Mouse (Mus musculus) forebrain, embryonic 10.5 days (tissue): Measurements from ENCODE around the gene Cct3. TPM values are rescaled to one million over a fixed set of nuclear protein-coding genes. Genes with fewer than 3 reads are reported as not detected.

Source experiments
- DNase-seq: peaks from one replicate; pipeline ENCODE4 v3.0.0-alpha.2; 2017; ENCODE audit warnings: low spot score; ENCODE audit errors: extremely low spot score
- H3K27ac ChIP-seq: fragments of 300-500 bp; sonication (generic); 2 replicates; pipeline ENCODE4 v1.5.1; 2016; ENCODE audit warnings: mild to moderate bottlenecking
- H3K27me3 ChIP-seq: fragments of 300-500 bp; sonication (generic); 2 replicates; pipeline ENCODE4 v1.6.1; 2016; ENCODE audit warnings: mild to moderate bottlenecking; ENCODE audit not compliant: poor library complexity, severe bottlenecking
- H3K36me3 ChIP-seq: fragments of 300-500 bp; sonication (generic); replicated peaks from 2 replicates; pipeline ENCODE4 v1.6.1; 2016; ENCODE audit warnings: mild to moderate bottlenecking, moderate library complexity
- H3K4me1 ChIP-seq: fragments of 300-500 bp; sonication (generic); 2 replicates; pipeline ENCODE4 v1.6.1; 2016
- H3K4me3 ChIP-seq: fragments of 300-500 bp; sonication (generic); 2 replicates; pipeline ENCODE4 v1.5.1; 2016; ENCODE audit warnings: mild to moderate bottlenecking, moderate library complexity
- H3K9me3 ChIP-seq: fragments of 300-500 bp; sonication (generic); 2 replicates; pipeline ENCODE4 v1.6.1; 2016; ENCODE audit warnings: mild to moderate bottlenecking, moderate library complexity
- WGBS: fragments of 180-500 bp; shearing (Covaris S2); methylation state at CpG from one replicate; pipeline ENCODE4 v1.1.7; 2016; 5-methylcytosine and 5-hydroxymethylcytosine counted together
- polyA plus RNA-seq: library from polyadenylated mRNA; unstranded; fragments of >200 nt; fragmentation: Nextera tagmentation; extraction: Ambion mirVana; gene quantifications from 2 replicates; pipeline ENCODE4 v1.2.1, GENCODE M21; 2016

Cct3 gene
- polyA plus RNA-seq, 1 experiment from 2014 or later: 874 TPM

DNA sequence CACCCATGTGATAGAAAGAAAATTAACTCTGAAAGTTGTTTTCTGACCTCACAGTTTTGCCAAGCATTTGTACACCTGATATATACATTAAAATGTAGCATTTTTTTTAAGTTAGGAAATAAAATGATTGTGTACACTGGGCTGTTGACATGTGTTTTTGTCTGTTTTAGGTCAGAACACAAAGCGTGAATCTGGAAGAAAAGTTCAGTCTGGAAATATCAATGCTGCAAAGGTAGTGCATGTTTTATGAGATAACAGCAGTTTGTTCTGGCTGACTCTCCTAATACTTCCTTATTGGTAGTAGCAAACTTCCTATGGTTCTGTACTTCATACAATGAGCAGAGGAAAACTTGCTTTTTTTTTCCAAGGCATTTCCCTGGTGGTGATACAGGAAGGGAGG is 2.3 kb downstream of the Cct3 start:
- WGBS: 89% methylated on average over 1 of the region's 1 CpGs
- Histone ChIP-seq H3K27ac (no peak overlapping the region), H3K36me3 (peaks cover 60% of the 10 kb centered on the region), H3K4me1 (peaks cover 28% of the 10 kb centered on the region), H3K9me3 (no peaks in the 10 kb centered on the region), H3K4me3 (peak overlapping the region; percentile 84; the same call in 1 of the 2 replicates), H3K27me3 (no peaks in the 10 kb centered on the region)
- DNase-seq: no peak

- 1% methylated on average over 10 of the region's 10 CpGs for WGBS
- peak; percentile 60 for DNase-seq
- no peaks in the 10 kb centered on the region for H3K27me3 ChIP-seq
- H3K36me3 ChIP-seq: peaks cover 81% of the 10 kb centered on the region
- peak within 1 kb of the TSS; percentile 71 for H3K4me3 ChIP-seq
- peaks cover 20% of the 10 kb centered on the region for H3K4me1 ChIP-seq
- no peaks in the 10 kb centered on the region for H3K9me3 ChIP-seq
- peak within 1 kb of the TSS; percentile 82 for H3K27ac ChIP-seq
Observed at GRCm38 (mm10) chr3:88324951-88325405, 28.1 kb downstream of the Cct3 start, which contains the start of gene Glmp. Glmp (plus strand) TSS chr3:88325023.

DNA sequence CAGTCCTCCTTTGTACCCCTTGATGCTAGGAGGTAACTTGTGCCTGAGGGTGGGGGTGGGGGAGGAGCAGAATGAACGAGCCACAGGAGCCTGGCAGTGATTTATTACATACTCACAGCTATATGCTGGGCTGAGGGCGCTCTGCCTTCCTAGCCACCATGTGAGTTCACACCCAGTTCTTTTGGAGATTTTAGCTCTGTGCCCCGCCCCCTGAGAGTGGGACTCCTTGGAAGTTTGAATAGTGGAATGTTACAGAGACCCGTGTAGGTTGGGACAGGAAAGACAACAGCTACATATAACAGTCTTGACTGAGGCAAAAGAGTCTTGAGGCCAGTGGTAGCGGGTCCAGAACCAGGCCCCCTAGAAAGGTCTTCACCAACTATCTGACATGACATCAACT is 32.0 kb downstream of the Cct3 start:
- Histone ChIP-seq H3K36me3 (peaks cover 61% of the 10 kb centered on the region), H3K4me3 (no peak overlapping the region), H3K27ac (no peak overlapping the region), H3K9me3 (no peaks in the 10 kb centered on the region), H3K27me3 (no peaks in the 10 kb centered on the region), H3K4me1 (peaks cover 23% of the 10 kb centered on the region)
- WGBS: 85% methylated on average over 5 of the region's 5 CpGs
- DNase-seq: no peak

GRCm38 (mm10) chr3:88331282-88331681 is 34.4 kb downstream of the Cct3 start:
- H3K4me1 ChIP-seq: peaks cover 20% of the 10 kb centered on the region
- no peaks in the 10 kb centered on the region for H3K27me3 ChIP-seq
- no peak for DNase-seq
- H3K4me3 ChIP-seq: no peak overlapping the region
- no peaks in the 10 kb centered on the region for H3K9me3 ChIP-seq
- 25% methylated on average over 2 of the region's 2 CpGs for WGBS
- no peak overlapping the region for H3K27ac ChIP-seq
- H3K36me3 ChIP-seq: peaks cover 57% of the 10 kb centered on the region

- peaks cover 39% of the 10 kb centered on the region for H3K4me1 ChIP-seq
- no peak for DNase-seq
- no peaks in the 10 kb centered on the region for H3K27me3 ChIP-seq
- 56% methylated on average over 12 of the region's 12 CpGs for WGBS
- H3K27ac ChIP-seq: peak overlapping the region; percentile 99
- peak overlapping the region; percentile 94; the same call in 1 of the 2 replicates for H3K4me3 ChIP-seq
- H3K36me3 ChIP-seq: peaks cover 43% of the 10 kb centered on the region
- no peaks in the 10 kb centered on the region for H3K9me3 ChIP-seq
Observed at GRCm38 (mm10) chr3:88334029-88334658, 37.2 kb downstream of the Cct3 start.

- Histone ChIP-seq H3K4me1 (peaks cover 41% of the 10 kb centered on the region), H3K4me3 (peak overlapping the region; percentile 94), H3K9me3 (no peaks in the 10 kb centered on the region), H3K36me3 (peaks cover 37% of the 10 kb centered on the region), H3K27me3 (no peaks in the 10 kb centered on the region), H3K27ac (peak overlapping the region; percentile 99)
- DNase-seq: no peak
- WGBS: 40% methylated on average over 3 of the region's 3 CpGs
Observed at GRCm38 (mm10) chr3:88334902-88335435, 38.1 kb downstream of the Cct3 start.

GRCm38 (mm10) chr3:88335436-88336053 is 38.6 kb downstream of the Cct3 start:
- Histone ChIP-seq H3K27me3 (no peaks in the 10 kb centered on the region), H3K36me3 (peaks cover 36% of the 10 kb centered on the region), H3K9me3 (no peaks in the 10 kb centered on the region), H3K27ac (peak overlapping the region; percentile 99), H3K4me3 (peak overlapping the region; percentile 94), H3K4me1 (peaks cover 41% of the 10 kb centered on the region)
- 3% methylated on average over 27 of the region's 27 CpGs for WGBS
- DNase-seq: no peak

DNA sequence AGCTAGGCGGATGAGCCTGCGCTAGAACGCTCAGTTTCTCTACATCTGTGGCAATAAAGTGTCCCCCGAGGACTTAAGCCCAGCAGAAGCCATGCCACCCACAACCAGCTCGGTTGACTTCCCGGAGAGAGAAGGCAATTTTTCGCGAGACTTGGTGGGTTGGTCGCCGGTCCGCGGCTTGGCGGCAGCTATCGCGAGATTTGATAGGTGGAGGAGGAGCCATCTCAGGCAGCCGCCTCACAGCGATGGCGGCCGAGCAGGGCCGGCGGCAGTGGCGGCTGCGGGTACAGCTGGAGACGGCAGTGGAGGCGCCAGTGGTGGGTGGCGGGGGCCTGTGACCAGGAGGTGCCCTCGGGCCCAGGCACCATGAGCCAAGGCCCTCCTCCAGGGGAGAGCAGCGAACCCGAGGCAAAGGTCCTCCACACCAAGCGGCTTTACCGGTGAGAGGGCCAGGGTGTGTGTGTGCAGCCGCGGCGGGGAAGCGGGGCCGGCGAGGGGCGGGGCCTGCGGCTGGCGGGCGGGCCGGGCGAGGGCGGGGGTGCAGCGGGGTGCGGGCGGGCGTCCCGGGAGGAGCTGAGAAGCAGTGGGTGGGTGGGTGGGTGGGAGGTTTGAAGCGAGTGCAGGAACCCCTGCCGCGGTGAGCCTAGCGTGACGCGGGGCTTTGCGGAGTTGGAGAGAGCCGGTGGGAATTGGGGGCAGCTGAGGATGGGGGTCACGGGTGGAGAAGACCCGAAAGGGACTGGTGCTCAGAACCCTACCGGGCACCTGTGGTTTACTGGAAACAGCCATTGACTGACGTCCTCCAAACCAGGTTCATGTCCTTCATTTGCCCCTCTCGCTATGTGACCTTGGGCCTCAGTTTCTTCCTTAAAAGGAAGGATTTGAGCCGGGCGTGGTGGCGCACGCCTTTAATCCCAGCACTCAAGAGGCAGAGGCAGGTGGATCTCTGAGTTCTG is 39.4 kb downstream of the Cct3 start, which contains the start of the genes Tmem79 and Smg5:
Tmem79 (minus strand) TSS at position 91 of the 956 bp plus-strand sequence.
Smg5 (plus strand) TSS at position 203 of the 956 bp plus-strand sequence.
- Histone ChIP-seq H3K4me3 (peak within 1 kb of the TSS; percentile 94), H3K4me1 (peaks cover 41% of the 10 kb centered on the region), H3K27ac (peak within 1 kb of the TSS; percentile 99), H3K9me3 (no peaks in the 10 kb centered on the region), H3K36me3 (peaks cover 41% of the 10 kb centered on the region), H3K27me3 (no peaks in the 10 kb centered on the region)
- WGBS: 3% methylated on average over 60 of the region's 66 CpGs
- peak; percentile 97 for DNase-seq

GRCm38 (mm10) chr3:88337367-88338020 is 40.6 kb downstream of the Cct3 start:
- Histone ChIP-seq H3K4me1 (peaks cover 41% of the 10 kb centered on the region), H3K4me3 (peak overlapping the region; percentile 94), H3K27me3 (no peaks in the 10 kb centered on the region), H3K27ac (no peak overlapping the region), H3K9me3 (no peaks in the 10 kb centered on the region), H3K36me3 (peaks cover 48% of the 10 kb centered on the region)
- WGBS: 92% methylated on average over 11 of the region's 11 CpGs
- DNase-seq: no peak

- DNase-seq: no peak
- WGBS: 92% methylated on average over 7 of the region's 7 CpGs
- H3K27me3 ChIP-seq: no peaks in the 10 kb centered on the region
Observed at GRCm38 (mm10) chr3:88338316-88338715, 41.4 kb downstream of the Cct3 start.

DNA sequence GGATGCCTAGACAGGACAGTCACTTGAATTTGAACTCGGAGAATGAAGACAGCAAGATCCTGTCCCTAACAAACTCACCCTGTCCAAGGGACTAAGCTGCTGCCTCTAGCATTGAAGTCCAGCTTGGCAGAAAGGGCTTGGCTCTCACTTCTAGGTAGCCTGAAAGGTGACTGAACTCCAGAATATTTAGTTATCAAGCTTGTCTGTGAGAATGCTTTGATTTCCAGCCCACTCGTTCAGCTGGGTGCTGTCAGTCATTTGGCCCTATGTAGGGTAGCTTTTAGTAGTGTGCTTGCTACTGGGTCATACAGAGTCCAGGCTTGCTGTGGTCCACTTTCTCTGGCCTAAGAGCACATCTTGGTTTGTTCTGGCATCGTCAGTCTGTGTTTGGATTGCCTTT is 42.1 kb downstream of the Cct3 start:
- no peak overlapping the region for H3K4me3 ChIP-seq
- no peaks in the 10 kb centered on the region for H3K27me3 ChIP-seq
- H3K36me3 ChIP-seq: peaks cover 53% of the 10 kb centered on the region
- no peaks in the 10 kb centered on the region for H3K9me3 ChIP-seq
- H3K4me1 ChIP-seq: peaks cover 38% of the 10 kb centered on the region
- no peak for DNase-seq
- WGBS: 91% methylated on average over 3 of the region's 3 CpGs
- no peak overlapping the region for H3K27ac ChIP-seq

More at GRCm38 (mm10) chr3:88338316-88338715, 41.4 kb downstream of the Cct3 start:
- Histone ChIP-seq H3K4me3 (no peak overlapping the region), H3K36me3 (peaks cover 48% of the 10 kb centered on the region), H3K4me1 (peaks cover 41% of the 10 kb centered on the region), H3K27ac (no peak overlapping the region), H3K9me3 (no peaks in the 10 kb centered on the region)

GRCm38 (mm10) chr3:88350732-88351131 is 53.8 kb downstream of the Cct3 start:
- peaks cover 100% of the 10 kb centered on the region for H3K36me3 ChIP-seq
- 95% methylated on average over 13 of the region's 13 CpGs for WGBS
- DNase-seq: no peak
- no peaks in the 10 kb centered on the region for H3K27me3 ChIP-seq
- H3K4me1 ChIP-seq: no peaks in the 10 kb centered on the region
- no peak overlapping the region for H3K27ac ChIP-seq
- no peak overlapping the region for H3K4me3 ChIP-seq
- H3K9me3 ChIP-seq: no peaks in the 10 kb centered on the region
